Mouse (Mus musculus): ENCODE measurements around the gene Gipc2.

- TF ChIP-seq EP300 (IDR thresholded peaks at IDR 0.05; ENCODE audit: insufficient read depth, low read depth, low read length), result no peak
- TF ChIP-seq POLR2A (IDR thresholded peaks at IDR 0.05; ENCODE audit: insufficient read depth, low read length), result no peak
- no peak for TF ChIP-seq CTCF (IDR thresholded peaks at IDR 0.05; ENCODE audit: low read depth, low read length)
Observed at GRCm38 (mm10) chr3:152046895-152047294, 119.1 kb downstream of the Gipc2 start.
